In the genomic region with DNA sequence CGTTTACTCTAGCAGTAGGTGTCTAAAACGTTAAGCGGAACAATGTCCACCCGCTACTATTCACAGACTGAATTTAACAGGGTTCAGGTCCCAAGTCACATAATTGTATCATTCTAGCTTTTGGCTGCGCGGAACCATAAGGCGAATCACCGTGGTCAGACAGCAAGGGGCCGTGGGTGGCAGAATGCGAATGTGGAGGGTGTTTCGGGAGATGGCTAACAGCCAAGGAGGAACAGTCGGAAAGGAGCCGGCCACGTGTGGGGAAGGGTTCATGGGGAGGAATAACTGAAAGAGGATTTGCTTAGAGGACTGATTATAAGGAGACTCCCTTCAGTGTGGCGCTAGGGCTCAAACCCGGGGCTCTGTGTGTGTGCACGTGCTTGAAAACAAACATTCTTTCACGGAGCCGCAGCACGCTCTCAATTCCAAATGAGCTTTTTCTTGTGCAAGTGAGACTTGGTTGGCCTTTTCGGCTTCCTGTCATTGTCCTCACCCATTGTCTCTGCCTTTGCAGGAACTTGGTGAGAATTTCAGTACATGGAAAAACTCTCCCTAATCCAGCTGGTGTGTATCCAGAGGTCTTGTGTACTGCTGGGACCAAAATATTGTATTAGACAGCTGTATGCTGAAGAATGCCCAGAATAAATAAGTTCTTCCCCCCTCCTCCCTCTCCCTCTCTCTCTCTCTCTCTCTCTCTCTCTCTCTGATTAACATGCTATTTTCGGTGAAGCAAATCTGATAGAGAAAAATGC, we compare ENCODE assay signal across 8 mouse cellular contexts.
A peak's percentile ranks its signal among the peaks of the same experiment; 100 is the strongest.
DNase-seq lines count a peak whose midpoint lies in the region; ATAC-seq and TF ChIP-seq lines count a peak whose summit lies in the region.

No protein-coding gene starts in this region.

- peak overlapping the region; percentile 52 for H3K4me2 ChIP-seq in embryonic facial prominence, embryonic 13.5 days
- H3K4me2 ChIP-seq in heart, embryonic 15.5 days = peak overlapping the region; percentile 58
- peak overlapping the region; percentile 40 for H3K4me2 ChIP-seq in kidney, postnatal 0 days (ENCODE audit: low read length)
- peak overlapping the region; percentile 57 for H3K4me2 ChIP-seq in stomach, embryonic 16.5 days (ENCODE audit: low read depth, low read length)

- WGBS in embryonic facial prominence, embryonic 13.5 days = 49% methylated on average over 22 of the region's 22 CpGs
- WGBS in heart, embryonic 15.5 days = 37% methylated on average over 22 of the region's 22 CpGs
- WGBS in kidney, postnatal 0 days = 33% methylated on average over 22 of the region's 22 CpGs
- WGBS in stomach, embryonic 16.5 days = 40% methylated on average over 22 of the region's 22 CpGs

- H3K9ac ChIP-seq in embryonic facial prominence, embryonic 13.5 days = peak overlapping the region; percentile 51; the same call in 1 of the 2 replicates
- H3K9ac ChIP-seq in heart, embryonic 15.5 days = peak overlapping the region; percentile 31; the same call in 1 of the 2 replicates
- 0 out of 2 replicates have a peak overlapping the region, but pooled peaks have one; percentile 6 for H3K9ac ChIP-seq in kidney, postnatal 0 days (ENCODE audit: low read depth, low read length)
- H3K9ac ChIP-seq in stomach, embryonic 16.5 days (ENCODE audit: low read length) = peak overlapping the region; percentile 46

- no peaks in the 10 kb centered on the region for H3K9me3 ChIP-seq in embryonic facial prominence, embryonic 13.5 days
- H3K9me3 ChIP-seq in heart, embryonic 15.5 days (replicated peaks) = no peaks in the 10 kb centered on the region
- no peaks in the 10 kb centered on the region for H3K9me3 ChIP-seq in kidney, postnatal 0 days (replicated peaks; ENCODE audit: low read length)
- no peaks in the 10 kb centered on the region for H3K9me3 ChIP-seq in stomach, embryonic 16.5 days (replicated peaks; ENCODE audit: control insufficient read depth, low read length)

- H3K27ac ChIP-seq in embryonic facial prominence, embryonic 13.5 days = 0 out of 2 replicates have a peak overlapping the region, but pooled peaks have one; percentile 33
- peak overlapping the region; percentile 76 for H3K27ac ChIP-seq in heart, embryonic 15.5 days
- peak overlapping the region; percentile 43 for H3K27ac ChIP-seq in kidney, postnatal 0 days
- H3K27ac ChIP-seq in stomach, embryonic 16.5 days (ENCODE audit: low read length) = peak overlapping the region; percentile 81

- no peak for ATAC-seq in embryonic facial prominence, embryonic 13.5 days (ENCODE audit: insufficient number of reproducible peaks, insufficient read depth, low FRiP score, low TSS enrichment, low read depth)
- peak; percentile 65; the same call in 1 of the 2 replicates for ATAC-seq in heart, embryonic 15.5 days (replicated peaks; ENCODE audit: insufficient number of reproducible peaks, insufficient read depth, low FRiP score, low read depth)
- no peak; the same call in 1 of the 2 replicates for ATAC-seq in kidney, postnatal 0 days (replicated peaks; ENCODE audit: low FRiP score, low read depth)
- 0 out of 2 replicates have a peak, but pooled peaks have one; percentile 18 for ATAC-seq in megakaryocyte, adult 5-6 weeks (ENCODE audit: poor library complexity, severe bottlenecking)
- ATAC-seq in stomach, embryonic 16.5 days (ENCODE audit: insufficient read depth, low FRiP score) = peak; percentile 73

- H3K36me3 ChIP-seq in embryonic facial prominence, embryonic 13.5 days = no peaks in the 10 kb centered on the region
- no peaks in the 10 kb centered on the region for H3K36me3 ChIP-seq in heart, embryonic 15.5 days
- no peaks in the 10 kb centered on the region for H3K36me3 ChIP-seq in kidney, postnatal 0 days (ENCODE audit: insufficient read depth, low read length)
- H3K36me3 ChIP-seq in stomach, embryonic 16.5 days (ENCODE audit: control insufficient read depth, insufficient read depth, low read length) = no peaks in the 10 kb centered on the region

- DNase-seq in left cerebral cortex, postnatal 4 days = peak; percentile 46
- no peak for DNase-seq in left cerebral cortex, adult 9 months (ENCODE audit: low spot score in 2 of 2)
- peak; percentile 80 for DNase-seq in kidney, postnatal 0 days (ENCODE audit: low spot score)
- DNase-seq in ovary, postnatal 10 days (ENCODE audit: low spot score) = no peak

- H3K4me1 ChIP-seq in embryonic facial prominence, embryonic 13.5 days = peaks cover 7% of the 10 kb centered on the region; the same call in 1 of the 2 replicates
- H3K4me1 ChIP-seq in heart, embryonic 15.5 days (replicated peaks) = peaks cover 11% of the 10 kb centered on the region
- no peaks in the 10 kb centered on the region for H3K4me1 ChIP-seq in kidney, postnatal 0 days (replicated peaks; ENCODE audit: insufficient read depth, low read length)
- peaks cover 3% of the 10 kb centered on the region for H3K4me1 ChIP-seq in stomach, embryonic 16.5 days (ENCODE audit: control insufficient read depth, insufficient read depth, low read length)

- intact Hi-C loops in left cerebral cortex, postnatal 4 days (cut with DNase I) = loop anchor here (5.0 kb wide), 1 partner anchor 285 kb away; no protein-coding TSS in a partner anchor

- no peak for TF ChIP-seq CTCF in kidney, postnatal 0 days (IDR thresholded peaks at IDR 0.05; ENCODE audit: low read depth)

- H3K4me3 ChIP-seq in embryonic facial prominence, embryonic 13.5 days = peak overlapping the region; percentile 24
- peak overlapping the region; percentile 38 for H3K4me3 ChIP-seq in heart, embryonic 15.5 days
- no peak overlapping the region; the same call in 1 of the 2 replicates for H3K4me3 ChIP-seq in kidney, postnatal 0 days (replicated peaks; ENCODE audit: low read depth, low read length)
- H3K4me3 ChIP-seq in stomach, embryonic 16.5 days (replicated peaks; ENCODE audit: low read length) = peak overlapping the region; percentile 23

- H3K27me3 ChIP-seq in embryonic facial prominence, embryonic 13.5 days = no peaks in the 10 kb centered on the region
- H3K27me3 ChIP-seq in heart, embryonic 15.5 days = peaks cover 3% of the 10 kb centered on the region; the same call in 1 of the 2 replicates
- H3K27me3 ChIP-seq in kidney, postnatal 0 days (ENCODE audit: insufficient read depth, low read length) = no peaks in the 10 kb centered on the region
- H3K27me3 ChIP-seq in stomach, embryonic 16.5 days (ENCODE audit: control insufficient read depth, insufficient read depth, low read length) = no peaks in the 10 kb centered on the region

Comparison
In these comparisons a context has a peak if more than half of its experiments do, and no peak if none do; other contexts are left out.
1. DNase-seq: peak in left cerebral cortex, postnatal 4 days (single experiment) and kidney, postnatal 0 days (single experiment); none in left cerebral cortex, adult 9 months (0 of 2) and ovary, postnatal 10 days (single experiment).
2. ATAC-seq: peak in heart, embryonic 15.5 days (single experiment), megakaryocyte, adult 5-6 weeks (single experiment) and stomach, embryonic 16.5 days (single experiment); none in embryonic facial prominence, embryonic 13.5 days (single experiment) and kidney, postnatal 0 days (single experiment).
3. Peak in every context shown above with its lines, with median percentiles within 50 percentile points of each other: H3K27ac ChIP-seq, H3K4me2 ChIP-seq and H3K9ac ChIP-seq.